Mouse (Mus musculus) MEL (cell line): Measurements from ENCODE around the gene Paqr9. TPM values are rescaled to one million over a fixed set of nuclear protein-coding genes. Genes with fewer than 3 reads are reported as not detected.

Experiments
- DNase-seq: peaks from one replicate; pipeline ENCODE4 v3.0.0; 2011; ENCODE audit warnings: low read depth, low spot score
- H3K27ac ChIP-seq: 2 replicates; pipeline ENCODE4 v1.5.1; 2012; ENCODE audit warnings: low read depth, mild to moderate bottlenecking, control low read depth, low read length, moderate library complexity; ENCODE audit not compliant: control insufficient read depth
- H3K27me3 ChIP-seq, 2 experiments: fragments of 150-350 bp in 1 of 2; sonication (generic) in 1 of 2; 2 replicates each; pipeline ENCODE4 v1.6.1; 2012; ENCODE audit warnings: low read length in 2 of 2, mild to moderate bottlenecking in 2 of 2, improper control_type of control experiment in 1 of 2, moderate library complexity in 1 of 2; ENCODE audit not compliant: insufficient read depth in 2 of 2, control insufficient read depth in 1 of 2
- H3K36me3 ChIP-seq, 2 experiments: 2 replicates each; pipeline ENCODE4 v1.6.1; 2012 to 2014; ENCODE audit warnings: low read length in 2 of 2, improper control_type of control experiment in 1 of 2, inconsistent platforms in 1 of 2, mild to moderate bottlenecking in 1 of 2; ENCODE audit not compliant: insufficient read depth in 2 of 2, control insufficient read depth in 1 of 2
- H3K4me1 ChIP-seq, 2 experiments: fragments of 150-350 bp in 1 of 2; sonication (generic) in 1 of 2; 2 replicates each; pipeline ENCODE4 v1.6.1; 2012; ENCODE audit warnings: low read length in 2 of 2, improper control_type of control experiment in 1 of 2, mild to moderate bottlenecking in 1 of 2; ENCODE audit not compliant: insufficient read depth in 2 of 2, control insufficient read depth in 1 of 2
- H3K4me3 ChIP-seq, 2 experiments: fragments of 150-350 bp in 1 of 2; sonication (generic) in 1 of 2; 2 replicates each; pipeline ENCODE4 v1.5.1; 2012; ENCODE audit warnings: low read depth in 2 of 2, low read length in 2 of 2, mild to moderate bottlenecking in 2 of 2, moderate library complexity in 2 of 2, control low read depth in 1 of 2, improper control_type of control experiment in 1 of 2; ENCODE audit not compliant: control insufficient read depth in 1 of 2, insufficient read depth in 1 of 2
- H3K79me2 ChIP-seq: 2 replicates; pipeline ENCODE4 v1.6.1; 2012; ENCODE audit warnings: mild to moderate bottlenecking, low read length, moderate library complexity; ENCODE audit not compliant: control insufficient read depth, poor library complexity, insufficient read depth
- H3K9ac ChIP-seq: 2 replicates; pipeline ENCODE4 v1.6.1; 2012; ENCODE audit warnings: low read depth, mild to moderate bottlenecking, control low read depth, low read length, moderate library complexity; ENCODE audit not compliant: control insufficient read depth, poor library complexity, severe bottlenecking
- H3K9me3 ChIP-seq: fragments of 150-350 bp; sonication (generic); replicated peaks from 2 replicates; pipeline ENCODE4 v1.6.1; 2012; ENCODE audit warnings: mild to moderate bottlenecking, low read length, improper control_type of control experiment, moderate library complexity; ENCODE audit not compliant: insufficient read depth
- BHLHE40 ChIP-seq: IDR thresholded peaks from 2 replicates; pipeline ENCODE4 v1.6.1; 2012; ENCODE audit warnings: low read depth, mild to moderate bottlenecking, inconsistent platforms, low read length, improper control_type of control experiment, borderline replicate concordance
- CHD1 ChIP-seq: IDR thresholded peaks from 2 replicates; pipeline ENCODE4 v1.6.1; 2012; ENCODE audit warnings: low read depth, mild to moderate bottlenecking, inconsistent platforms, low read length, improper control_type of control experiment
- CHD2 ChIP-seq: IDR thresholded peaks from 2 replicates; pipeline ENCODE4 v1.6.1; 2011; ENCODE audit warnings: low read length, improper control_type of control experiment
- ELF1 ChIP-seq: IDR thresholded peaks from 2 replicates; pipeline ENCODE4 v1.6.1; 2014; ENCODE audit warnings: low read depth, mild to moderate bottlenecking, inconsistent platforms, low read length, improper control_type of control experiment, moderate library complexity
- EP300 ChIP-seq, 2 experiments: IDR thresholded peaks; 2 replicates each; pipeline ENCODE4 v1.6.1; 2011; ENCODE audit warnings: improper control_type of control experiment in 2 of 2, low read length in 2 of 2, low read depth in 1 of 2, mild to moderate bottlenecking in 1 of 2
- GATA1 ChIP-seq: IDR thresholded peaks from 2 replicates; pipeline ENCODE4 v1.6.1; 2011; ENCODE audit warnings: low read depth, low read length, improper control_type of control experiment
- HCFC1 ChIP-seq: IDR thresholded peaks from 2 replicates; pipeline ENCODE4 v1.6.1; 2012; ENCODE audit warnings: low read depth, mild to moderate bottlenecking, inconsistent platforms, low read length, improper control_type of control experiment, moderate library complexity
- KAT2A ChIP-seq: conservative IDR thresholded peaks from 2 replicates; pipeline ENCODE4 v1.6.1; 2012; ENCODE audit warnings: low read depth, low read length, improper control_type of control experiment, inconsistent platforms
- MAFK ChIP-seq: IDR thresholded peaks from 2 replicates; pipeline ENCODE4 v1.6.1; 2011; ENCODE audit warnings: low read depth, mild to moderate bottlenecking, low read length, improper control_type of control experiment, borderline replicate concordance
- MAX ChIP-seq: IDR thresholded peaks from 2 replicates; pipeline ENCODE4 v1.6.1; 2011; ENCODE audit warnings: low read length, improper control_type of control experiment
- MXI1 ChIP-seq: IDR thresholded peaks from 2 replicates; pipeline ENCODE4 v1.6.1; 2011; ENCODE audit warnings: mild to moderate bottlenecking, low read depth, low read length, improper control_type of control experiment
- MYB ChIP-seq: IDR thresholded peaks from 2 replicates; pipeline ENCODE4 v1.6.1; 2011; ENCODE audit warnings: mild to moderate bottlenecking, low read depth, low read length, improper control_type of control experiment
- NELFE ChIP-seq: IDR thresholded peaks from 2 replicates; pipeline ENCODE4 v1.6.1; 2011; ENCODE audit warnings: low read depth, low read length, improper control_type of control experiment
- NRF1 ChIP-seq: IDR thresholded peaks from 2 replicates; pipeline ENCODE4 v1.6.1; 2014; ENCODE audit warnings: low read depth, mild to moderate bottlenecking, inconsistent platforms, low read length, improper control_type of control experiment, moderate library complexity; ENCODE audit not compliant: poor library complexity, insufficient read depth, severe bottlenecking
- POLR2AphosphoS5 ChIP-seq: IDR thresholded peaks from 2 replicates; pipeline ENCODE4 v1.6.1; 2012; ENCODE audit warnings: low read depth, borderline replicate concordance, mild to moderate bottlenecking, inconsistent platforms, low read length, moderate library complexity, mixed read lengths
- RCOR1 ChIP-seq: IDR thresholded peaks from 2 replicates; pipeline ENCODE4 v1.6.1; 2012; ENCODE audit warnings: low read depth, mild to moderate bottlenecking, inconsistent platforms, low read length, improper control_type of control experiment
- SIN3A ChIP-seq: IDR thresholded peaks from 2 replicates; pipeline ENCODE4 v1.6.1; 2012; ENCODE audit warnings: low read length, improper control_type of control experiment, inconsistent platforms
- TBP ChIP-seq: IDR thresholded peaks from 2 replicates; pipeline ENCODE4 v1.8.0; 2011; ENCODE audit warnings: low read depth, low read length, improper control_type of control experiment
- TCF12 ChIP-seq: IDR thresholded peaks from 2 replicates; pipeline ENCODE4 v1.6.1; 2014; ENCODE audit warnings: low read depth, mild to moderate bottlenecking, inconsistent platforms, low read length, improper control_type of control experiment, moderate library complexity
- ZMIZ1 ChIP-seq: IDR thresholded peaks from 2 replicates; pipeline ENCODE4 v1.6.1; 2012; ENCODE audit warnings: low read depth, mild to moderate bottlenecking, inconsistent platforms, low read length, improper control_type of control experiment, moderate library complexity
- polyA plus RNA-seq, 2 experiments: library from polyadenylated mRNA; stranded (reverse) in 1 of 2; unstranded in 1 of 2; fragments of >175 nt in 1 of 2; fragments of >200 nt in 1 of 2; gene quantifications; 2 replicates each; pipeline versions ENCODE4 v1.2.1 to v1.2.4; 2012; ENCODE audit warnings: low replicate concordance in 2 of 2, low read depth in 1 of 2; ENCODE audit not compliant: insufficient read length in 2 of 2, insufficient read depth in 1 of 2, missing spikeins in 1 of 2
- total RNA-seq: library from RNA; depleted of rRNA; stranded (reverse); fragments of 300-350 nt; gene quantifications from 2 replicates; pipeline ENCODE4 v1.2.3, GENCODE M21; 2012

Gene Paqr9
- total and polyA plus RNA-seq, 3 experiments: 18.0 to 46.0 (median 24.8) TPM

GRCm38 (mm10) chr9:95521031-95521430, 38.4 kb upstream of the Paqr9 start:
- Histone ChIP-seq H3K4me1 (no peaks in the 10 kb centered on the region; a peak in 1 of 4 replicates), H3K79me2 (no peaks in the 10 kb centered on the region), H3K9me3 (no peaks in the 10 kb centered on the region), H3K27ac (no peak overlapping the region), H3K36me3 (no peaks in the 10 kb centered on the region), H3K4me3 (no peak overlapping the region), H3K9ac (no peak overlapping the region), H3K27me3 (no peaks in the 10 kb centered on the region)
- DNase-seq: peak; percentile 24
- TF ChIP-seq SIN3A: no peak
- no peak for TF ChIP-seq ELF1
- TF ChIP-seq KAT2A: no peak
- TF ChIP-seq MXI1: no peak
- TF ChIP-seq TCF12: no peak
- TF ChIP-seq CHD1: no peak
- TF ChIP-seq EP300 (IDR thresholded peaks at IDR 0.05; ENCODE audit: low read depth in 1 of 2, low read length in 2 of 2): no peak
- TF ChIP-seq GATA1: no peak
- no peak for TF ChIP-seq CHD2
- TF ChIP-seq NRF1: no peak
- no peak for TF ChIP-seq ZMIZ1
- TF ChIP-seq TBP: no peak
- no peak for TF ChIP-seq MAX
- TF ChIP-seq RCOR1: no peak
- no peak for TF ChIP-seq MYB

- Histone ChIP-seq H3K36me3 (no peaks in the 10 kb centered on the region), H3K4me3 (no peak overlapping the region), H3K27ac (no peak overlapping the region), H3K79me2 (no peaks in the 10 kb centered on the region), H3K9me3 (no peaks in the 10 kb centered on the region), H3K27me3 (no peaks in the 10 kb centered on the region), H3K9ac (no peak overlapping the region), H3K4me1 (no peaks in the 10 kb centered on the region; a peak in 1 of 4 replicates)
- DNase-seq: peak; percentile 66
- peak; percentile 59; the same call in 1 of the 2 replicates for TF ChIP-seq MAX
- TF ChIP-seq EP300 (IDR thresholded peaks at IDR 0.05; ENCODE audit: low read depth in 1 of 2, low read length in 2 of 2): no peak
Observed at GRCm38 (mm10) chr9:95521566-95521965, 37.9 kb upstream of the Paqr9 start.

GRCm38 (mm10) chr9:95522561-95522960, 36.9 kb upstream of the Paqr9 start:
- H3K27me3 ChIP-seq: no peaks in the 10 kb centered on the region
- H3K9ac ChIP-seq: no peak overlapping the region
- H3K4me1 ChIP-seq: peaks cover 0 to 2% of the 10 kb centered on the region in 2 experiments; a peak in 2 of 4 replicates
- H3K27ac ChIP-seq: no peak overlapping the region
- H3K79me2 ChIP-seq: no peaks in the 10 kb centered on the region
- H3K9me3 ChIP-seq: no peaks in the 10 kb centered on the region
- TF ChIP-seq ZMIZ1 (no peak), MAFK (no peak), BHLHE40 (no peak), SIN3A (no peak), KAT2A (no peak), NRF1 (no peak), NELFE (no peak), POLR2AphosphoS5 (no peak), HCFC1 (no peak), EP300 (IDR thresholded peaks at IDR 0.05; ENCODE audit: low read depth in 1 of 2, low read length in 2 of 2) (no peak)
- peaks cover 0 to 4% of the 10 kb centered on the region in 2 experiments; a peak in 2 of 4 replicates for H3K36me3 ChIP-seq
- no peak for DNase-seq
- no peak overlapping the region for H3K4me3 ChIP-seq
